Mouse (Mus musculus) frontal cortex, postnatal 10 days (tissue): ENCODE data around the gene Nudt6.

Source experiments
- DNase-seq, 2 experiments: peaks; one replicate each; pipeline ENCODE4 v3.0.0; 2022; ENCODE audit warnings: low spot score in 2 of 2, mixed read lengths in 1 of 2

Gene Nudt6

GRCm38 (mm10) chr3:37383096-37383765, 36.8 kb downstream of the Nudt6 start:
- DNase-seq = no peak

- no peak for DNase-seq
These were observed 38.6 kb downstream of the Nudt6 start for GRCm38 (mm10) chr3:37381457-37381856.

DNA sequence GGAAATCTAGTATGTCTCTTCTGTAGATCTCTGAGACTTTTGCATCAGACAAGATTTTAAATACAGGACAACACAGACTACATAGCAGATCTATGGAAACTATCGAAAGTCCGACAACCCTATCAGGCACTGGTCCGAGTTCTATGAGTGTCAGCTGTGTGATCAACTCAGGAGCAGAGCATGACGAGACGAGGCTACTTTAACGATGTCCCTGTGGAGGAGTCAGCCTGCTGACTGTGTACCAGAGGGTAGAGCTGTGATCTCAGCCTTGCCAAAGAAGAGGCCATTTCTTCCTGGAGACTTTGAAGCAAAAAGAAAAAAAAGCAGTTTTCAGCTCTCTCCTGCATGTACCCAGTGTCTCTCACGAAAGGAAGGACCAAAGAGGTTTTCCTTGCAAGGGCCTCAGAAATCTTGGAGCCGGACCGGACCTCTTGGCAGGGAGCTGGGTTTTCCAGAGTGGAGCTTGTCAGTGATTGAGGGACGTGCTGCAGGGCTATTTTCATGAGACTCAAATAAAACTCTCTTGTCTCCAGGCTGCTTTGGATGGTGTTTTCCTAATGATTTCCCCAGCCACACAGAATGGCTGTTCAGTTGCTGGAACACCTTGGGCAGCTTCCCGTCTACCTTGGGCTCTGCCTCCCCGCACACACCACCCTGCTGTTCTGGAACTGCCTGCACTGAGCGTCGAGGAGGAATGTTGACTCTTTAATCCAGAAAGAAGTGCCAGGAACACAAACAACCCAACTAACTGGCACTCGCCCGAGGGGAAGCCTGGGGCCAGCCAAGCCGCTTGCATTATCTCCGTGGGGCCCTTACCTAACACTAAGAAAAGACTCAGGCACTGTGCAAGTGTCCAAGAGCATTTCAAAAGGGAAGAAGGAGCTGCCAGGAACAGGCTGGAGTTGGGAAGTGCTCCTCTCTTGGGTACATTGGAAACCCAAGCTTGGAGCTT, 39.8 kb downstream of the Nudt6 start:
- peak in 1 of 2 experiments; percentile 7 for DNase-seq

- no peak for DNase-seq
These were observed 40.8 kb downstream of the Nudt6 start for GRCm38 (mm10) chr3:37379201-37379600.

- DNase-seq = no peak
These were observed 41.6 kb downstream of the Nudt6 start for GRCm38 (mm10) chr3:37378412-37378811.

- no peak for DNase-seq
These were observed 42.1 kb downstream of the Nudt6 start for GRCm38 (mm10) chr3:37377926-37378325.

- DNase-seq = no peak
These were observed 46.3 kb downstream of the Nudt6 start for GRCm38 (mm10) chr3:37373712-37374111.

- no peak for DNase-seq
These were observed 49.6 kb downstream of the Nudt6 start for GRCm38 (mm10) chr3:37370407-37370806.

DNA sequence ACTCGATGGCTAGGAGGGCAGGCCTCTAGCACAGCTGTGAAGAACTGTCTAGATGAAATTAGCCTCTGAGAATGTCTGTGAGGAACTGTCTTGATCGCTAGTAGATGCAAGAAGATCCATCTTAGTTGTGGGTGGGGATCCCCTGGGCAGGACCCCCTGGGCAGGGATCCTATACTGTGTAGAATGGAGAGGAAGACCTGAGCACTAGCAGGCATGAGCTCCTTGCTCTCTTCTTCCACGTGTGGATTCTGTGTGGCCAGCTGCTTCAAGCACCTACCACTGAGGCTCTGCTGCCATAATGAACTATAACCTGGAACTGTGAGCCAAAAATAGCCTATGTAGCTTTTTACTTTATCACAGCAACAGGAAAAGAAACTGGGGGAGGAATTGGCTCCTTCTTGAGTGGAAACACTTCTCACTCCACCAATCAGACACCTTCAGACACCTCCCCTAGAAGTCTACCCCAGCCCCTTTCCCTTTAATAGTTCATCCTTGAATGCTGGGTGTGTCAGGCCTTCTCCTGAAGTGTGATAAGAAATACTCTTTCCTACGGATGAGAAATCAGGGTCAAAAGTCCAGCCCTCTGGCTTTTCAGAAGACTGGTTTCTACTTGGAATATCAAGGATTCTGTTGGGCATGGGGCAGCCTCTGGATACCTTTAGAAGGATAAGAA, 53.5 kb downstream of the Nudt6 start:
- DNase-seq = no peak

DNA sequence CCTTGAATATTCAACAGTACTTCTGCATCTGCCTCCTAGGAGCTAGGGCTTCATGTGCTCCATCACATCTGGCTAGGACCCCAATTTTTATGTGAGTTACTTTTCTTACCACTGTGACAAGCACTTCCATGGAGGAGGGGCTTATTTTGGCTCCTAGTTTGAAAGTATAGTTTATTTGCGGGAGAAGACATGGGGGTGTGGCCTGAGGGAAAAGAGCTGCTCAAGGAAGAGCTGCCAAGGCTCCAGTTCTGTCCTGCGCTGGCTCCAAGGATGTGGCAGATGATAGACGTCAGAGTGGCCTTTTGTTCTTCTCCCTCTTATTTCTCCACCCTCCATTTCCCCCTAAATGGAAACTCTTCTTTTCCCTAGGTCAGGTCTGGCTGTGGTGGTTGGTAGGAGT, 54.0 kb downstream of the Nudt6 start:
- no peak for DNase-seq

DNA sequence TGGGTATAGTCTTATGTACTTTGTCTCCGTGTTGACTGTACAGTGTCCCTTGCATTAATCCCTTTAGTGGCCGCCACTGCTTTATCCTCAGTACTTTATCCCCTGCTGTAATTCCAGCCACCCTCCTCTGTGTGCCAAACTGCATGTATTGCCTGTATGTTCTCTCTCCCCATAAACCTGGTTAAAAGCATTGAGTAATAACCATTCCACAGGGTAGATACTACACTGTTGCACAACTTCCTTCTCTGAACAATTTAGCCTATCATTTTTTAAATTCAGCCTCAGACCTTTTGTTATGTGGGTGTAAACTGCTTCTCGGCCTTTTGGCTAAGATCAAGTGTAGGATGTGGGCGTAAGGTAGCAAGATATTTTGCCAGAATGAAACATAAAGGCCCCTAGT, 54.9 kb downstream of the Nudt6 start:
- DNase-seq = no peak

GRCm38 (mm10) chr3:37360729-37361128, 59.3 kb downstream of the Nudt6 start:
- no peak for DNase-seq
